Mouse (Mus musculus): ENCODE data around the gene Samhd1.

DNA sequence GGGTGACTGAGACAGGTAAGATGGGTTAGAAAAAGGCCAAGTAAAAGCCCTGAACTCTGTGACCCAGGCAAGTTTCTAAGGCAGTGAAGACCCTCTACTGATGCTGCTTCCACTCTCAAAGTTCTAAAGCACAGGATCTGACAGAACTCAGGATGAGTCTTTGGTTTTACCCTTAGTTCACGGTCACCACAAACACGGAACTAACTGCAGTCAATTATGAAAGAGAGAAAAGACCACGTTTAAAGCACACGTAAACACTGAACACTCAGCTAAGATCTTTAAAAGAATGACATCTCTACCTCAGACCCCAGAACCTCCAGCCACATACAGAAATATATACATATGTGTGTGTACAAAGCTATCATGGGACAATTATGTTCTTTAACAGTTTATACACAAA lies 6.0 kb downstream of the Samhd1 start:
- no peak for TF ChIP-seq CTCF (IDR thresholded peaks at IDR 0.05; ENCODE audit: control insufficient read depth, insufficient read depth, insufficient replicate concordance, low read depth, low read length)
- TF ChIP-seq POLR2A (IDR thresholded peaks at IDR 0.05; ENCODE audit: control insufficient read depth, low read depth, low read length) = no peak
